Mouse (Mus musculus) forebrain, embryonic 15.5 days (tissue): ENCODE measurements around the gene Astn2. TPM values are rescaled to one million over a fixed set of nuclear protein-coding genes. Genes with fewer than 3 reads are reported as not detected.

Source experiments
- ATAC-seq: fragments of 200-750 bp; cut with Nextera tagmentation; replicated peaks from 2 replicates; pipeline ENCODE4 v1.8.0; 2017; ENCODE audit warnings: mild to moderate bottlenecking, moderate TSS enrichment, moderate library complexity
- H3K27ac ChIP-seq: fragments of 300-500 bp; sonication (generic); replicated peaks from 2 replicates; pipeline ENCODE4 v1.5.1; 2015; ENCODE audit warnings: mild to moderate bottlenecking, inconsistent platforms
- H3K27me3 ChIP-seq: fragments of 300-500 bp; sonication (generic); 2 replicates; pipeline ENCODE4 v1.6.1; 2015; ENCODE audit warnings: inconsistent platforms
- H3K36me3 ChIP-seq: fragments of 300-500 bp; sonication (generic); 2 replicates; pipeline ENCODE4 v1.6.1; 2015; ENCODE audit warnings: mild to moderate bottlenecking, inconsistent platforms
- H3K4me1 ChIP-seq: fragments of 300-500 bp; sonication (generic); 2 replicates; pipeline ENCODE4 v1.6.1; 2015; ENCODE audit warnings: inconsistent platforms
- H3K4me2 ChIP-seq: fragments of 300-500 bp; sonication (generic); replicated peaks from 2 replicates; pipeline ENCODE4 v1.6.1; 2015; ENCODE audit warnings: mild to moderate bottlenecking, inconsistent platforms
- H3K4me3 ChIP-seq: fragments of 300-500 bp; sonication (generic); 2 replicates; pipeline ENCODE4 v1.5.1; 2015; ENCODE audit warnings: mild to moderate bottlenecking, inconsistent platforms
- H3K9ac ChIP-seq: fragments of 300-500 bp; sonication (generic); replicated peaks from 2 replicates; pipeline ENCODE4 v1.6.1; 2015; ENCODE audit warnings: mild to moderate bottlenecking, inconsistent platforms
- H3K9me3 ChIP-seq: fragments of 300-500 bp; sonication (generic); 2 replicates; pipeline ENCODE4 v1.6.1; 2016; ENCODE audit warnings: inconsistent platforms
- WGBS: fragments of 180-500 bp; shearing (Covaris S2); methylation state at CpG from one replicate; pipeline ENCODE4 v1.1.7; 2015; ENCODE audit warnings: mixed read lengths; 5-methylcytosine and 5-hydroxymethylcytosine counted together
- polyA plus RNA-seq: library from polyadenylated mRNA; unstranded; fragments of >200 nt; fragmentation: Nextera tagmentation; extraction: Ambion mirVana; gene quantifications from 2 replicates; pipeline ENCODE4 v1.2.1, GENCODE M21; 2015

Astn2 gene
- polyA plus RNA-seq, 1 experiment from 2014 or later, result 1.4 TPM

DNA sequence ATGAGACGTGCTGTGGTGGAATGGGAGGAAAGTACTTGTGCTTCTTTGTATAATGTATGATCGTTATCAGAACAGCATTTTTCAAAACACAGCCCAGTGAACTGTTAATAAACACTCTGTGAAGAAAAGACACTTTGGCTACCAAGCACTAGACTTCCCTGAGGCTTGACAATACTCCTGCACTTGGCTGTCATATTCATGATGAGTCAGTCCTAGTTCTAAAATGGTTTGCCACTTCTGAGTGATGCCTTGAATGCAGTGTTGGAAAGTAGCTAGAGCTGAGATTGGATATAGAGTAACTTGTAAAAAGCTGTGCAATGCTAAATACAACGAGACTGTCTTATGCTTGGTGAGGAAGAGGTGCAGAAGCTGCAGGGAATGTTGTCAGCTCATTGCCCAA, 518.5 kb downstream of the Astn2 start:
- H3K4me3 ChIP-seq, result no peak overlapping the region

DNA sequence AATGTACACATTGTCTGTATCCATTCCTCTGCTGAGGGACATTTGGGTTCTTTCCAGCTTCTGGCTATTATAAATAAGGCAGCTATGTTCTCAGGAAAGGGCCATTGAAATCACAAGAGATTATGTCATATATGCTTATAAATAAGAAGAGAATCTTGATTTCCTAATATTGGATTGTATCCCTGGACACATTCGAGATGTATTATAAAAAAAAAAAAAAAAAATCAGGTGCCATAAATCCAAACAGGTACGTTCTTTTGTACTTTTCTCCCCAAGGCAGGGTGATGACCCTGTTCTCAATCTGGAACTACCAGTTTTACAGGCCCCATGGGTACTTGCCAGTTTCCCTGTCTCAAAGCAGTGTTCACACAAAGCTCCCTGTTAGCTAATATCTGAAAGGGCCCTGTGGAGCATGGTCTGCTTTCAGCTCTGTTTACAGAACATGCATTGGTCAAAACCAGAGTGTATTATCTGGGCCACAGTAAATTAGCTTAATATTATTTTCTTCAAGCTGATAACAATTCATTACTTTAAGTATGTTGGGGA, 530.1 kb downstream of the Astn2 start:
- Histone ChIP-seq H3K27me3 (no peaks in the 10 kb centered on the region), H3K9me3 (no peaks in the 10 kb centered on the region), H3K9ac (no peak overlapping the region), H3K36me3 (no peaks in the 10 kb centered on the region), H3K4me1 (no peaks in the 10 kb centered on the region), H3K4me3 (no peak overlapping the region), H3K27ac (no peak overlapping the region), H3K4me2 (no peak overlapping the region)
- ATAC-seq, result no peak
- 85% methylated on average over 2 of the region's 2 CpGs for WGBS

More for the DNA sequence above, 518.5 kb downstream of the Astn2 start:
- no peak overlapping the region for H3K4me2 ChIP-seq
- ATAC-seq, result no peak
- H3K9me3 ChIP-seq, result no peaks in the 10 kb centered on the region
- H3K27ac ChIP-seq, result no peak overlapping the region
- H3K36me3 ChIP-seq, result no peaks in the 10 kb centered on the region
- H3K9ac ChIP-seq, result no peak overlapping the region
- H3K27me3 ChIP-seq, result no peaks in the 10 kb centered on the region
- H3K4me1 ChIP-seq, result peaks cover 10% of the 10 kb centered on the region
- 53% methylated on average over 3 of the region's 3 CpGs for WGBS

DNA sequence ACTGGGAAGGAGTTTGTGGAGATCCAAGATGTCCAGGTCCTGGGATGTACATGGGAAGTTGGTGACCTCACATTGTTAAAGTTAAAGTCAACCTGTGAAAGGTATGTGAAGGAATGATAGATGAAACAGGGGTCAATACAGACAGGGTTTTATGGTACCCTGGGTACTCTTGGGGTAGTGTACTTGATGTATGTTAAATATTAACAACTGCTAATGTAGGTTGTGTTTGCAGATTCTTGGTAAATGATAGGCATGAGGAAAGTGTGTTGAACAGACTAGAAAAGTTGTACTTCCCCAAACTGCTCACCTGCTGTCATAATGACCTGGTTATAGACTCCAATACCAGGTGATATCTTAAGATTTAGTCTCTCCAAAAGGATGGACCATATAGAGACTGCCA, 539.9 kb downstream of the Astn2 start:
- H3K4me1 ChIP-seq, result no peaks in the 10 kb centered on the region
- no peak overlapping the region for H3K9ac ChIP-seq
- H3K36me3 ChIP-seq, result no peaks in the 10 kb centered on the region
- H3K4me3 ChIP-seq, result no peak overlapping the region
- ATAC-seq, result no peak
- H3K4me2 ChIP-seq, result no peak overlapping the region
- no peaks in the 10 kb centered on the region for H3K27me3 ChIP-seq
- H3K9me3 ChIP-seq, result no peaks in the 10 kb centered on the region
- H3K27ac ChIP-seq, result no peak overlapping the region

- WGBS, result 79% methylated on average over 2 of the region's 2 CpGs
- Histone ChIP-seq H3K9ac (no peak overlapping the region), H3K9me3 (no peaks in the 10 kb centered on the region), H3K4me3 (no peak overlapping the region), H3K27me3 (no peaks in the 10 kb centered on the region), H3K36me3 (no peaks in the 10 kb centered on the region), H3K4me1 (peaks cover 20% of the 10 kb centered on the region), H3K27ac (no peak overlapping the region), H3K4me2 (no peak overlapping the region)
- ATAC-seq, result no peak
These were observed 561.2 kb downstream of the Astn2 start for GRCm38 (mm10) chr4:65843191-65843590.

DNA sequence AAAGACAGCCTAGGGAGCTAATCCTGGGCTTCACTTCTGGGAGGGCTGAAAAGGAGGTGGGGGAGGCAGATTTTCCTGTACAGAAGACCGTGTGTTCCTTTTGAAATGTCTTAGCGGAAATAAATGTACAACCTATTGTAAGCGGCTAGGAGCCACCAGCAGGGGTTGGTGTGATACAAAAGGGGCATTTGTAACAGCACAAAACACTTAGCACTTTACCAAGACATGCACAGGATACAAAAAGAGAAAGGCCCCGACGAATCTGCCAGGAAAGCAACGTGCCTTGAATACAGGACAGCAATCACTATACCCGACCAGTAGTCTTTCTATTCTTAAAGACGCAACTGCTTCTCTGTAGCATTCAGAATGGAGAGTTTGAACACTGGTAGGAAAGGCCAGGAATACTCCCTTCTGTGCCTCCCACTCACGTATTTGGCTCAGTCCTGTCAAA, 564.8 kb downstream of the Astn2 start:
- H3K9ac ChIP-seq, result no peak overlapping the region
- peaks cover 21% of the 10 kb centered on the region for H3K4me1 ChIP-seq
- H3K27me3 ChIP-seq, result no peaks in the 10 kb centered on the region
- H3K4me3 ChIP-seq, result no peak overlapping the region
- H3K27ac ChIP-seq, result 0 out of 2 replicates have a peak overlapping the region, but pooled peaks have one; percentile 2
- no peak overlapping the region for H3K4me2 ChIP-seq
- no peaks in the 10 kb centered on the region for H3K36me3 ChIP-seq
- 3% methylated on average over 9 of the region's 9 CpGs for WGBS
- peak; percentile 92 for ATAC-seq
- no peaks in the 10 kb centered on the region for H3K9me3 ChIP-seq

DNA sequence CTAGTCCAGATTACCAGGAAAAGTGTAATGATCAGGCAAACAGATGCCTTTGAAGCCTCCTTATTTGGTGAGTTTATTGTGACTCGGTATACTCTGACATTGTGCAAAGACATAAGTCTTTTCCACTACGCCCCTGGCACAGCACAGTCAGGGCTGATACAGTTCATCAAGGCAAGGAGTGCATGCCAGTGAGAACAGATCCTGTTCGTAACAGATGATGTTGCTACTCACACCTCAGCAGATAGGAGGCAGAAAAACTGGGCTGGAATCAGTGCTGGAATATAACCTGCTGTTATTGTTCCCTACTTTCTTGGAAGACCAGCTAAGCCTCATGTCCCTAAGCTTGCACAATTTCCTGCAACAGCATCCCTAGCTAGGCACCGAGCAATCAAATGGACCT, 565.6 kb downstream of the Astn2 start:
- Histone ChIP-seq H3K4me2 (no peak overlapping the region), H3K9ac (no peak overlapping the region), H3K36me3 (no peaks in the 10 kb centered on the region), H3K27me3 (no peaks in the 10 kb centered on the region), H3K4me1 (peaks cover 21% of the 10 kb centered on the region), H3K27ac (0 out of 2 replicates have a peak overlapping the region, but pooled peaks have one; percentile 2), H3K9me3 (no peaks in the 10 kb centered on the region), H3K4me3 (no peak overlapping the region)
- ATAC-seq, result peak; percentile 71
- WGBS, result 24% methylated on average over 4 of the region's 4 CpGs

DNA sequence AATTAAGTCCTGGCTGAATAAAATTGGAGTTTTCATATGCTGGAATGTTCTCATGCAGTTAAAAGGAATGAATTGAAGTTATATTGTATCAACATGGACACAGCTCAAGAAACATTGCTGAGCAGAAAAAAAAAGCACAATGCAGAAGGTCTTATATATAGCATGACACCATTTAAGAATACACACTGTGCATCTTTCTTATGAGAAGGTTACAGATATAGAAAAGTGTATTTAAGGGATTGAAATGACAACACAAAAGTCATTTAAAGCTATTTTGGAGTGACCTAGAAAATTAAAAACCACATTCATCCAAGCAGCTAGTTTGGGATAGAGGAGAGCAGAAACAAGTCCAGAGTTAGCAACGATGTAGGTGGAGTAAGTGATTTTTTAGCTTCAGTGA, 571.4 kb downstream of the Astn2 start:
- ATAC-seq, result no peak
- Histone ChIP-seq H3K4me3 (no peak overlapping the region), H3K27me3 (no peaks in the 10 kb centered on the region), H3K9ac (no peak overlapping the region), H3K27ac (no peak overlapping the region), H3K36me3 (no peaks in the 10 kb centered on the region), H3K4me2 (no peak overlapping the region), H3K4me1 (no peaks in the 10 kb centered on the region), H3K9me3 (no peaks in the 10 kb centered on the region)
- WGBS, result 77% methylated on average over 1 of the region's 1 CpGs

GRCm38 (mm10) chr4:65831872-65832271, 572.5 kb downstream of the Astn2 start:
- no peaks in the 10 kb centered on the region for H3K27me3 ChIP-seq
- no peak overlapping the region for H3K27ac ChIP-seq
- no peak overlapping the region for H3K9ac ChIP-seq
- no peak for ATAC-seq
- H3K4me2 ChIP-seq, result no peak overlapping the region
- 92% methylated on average over 3 of the region's 3 CpGs for WGBS
- no peak overlapping the region for H3K4me3 ChIP-seq
- H3K9me3 ChIP-seq, result no peaks in the 10 kb centered on the region
- H3K4me1 ChIP-seq, result no peaks in the 10 kb centered on the region
- no peaks in the 10 kb centered on the region for H3K36me3 ChIP-seq

DNA sequence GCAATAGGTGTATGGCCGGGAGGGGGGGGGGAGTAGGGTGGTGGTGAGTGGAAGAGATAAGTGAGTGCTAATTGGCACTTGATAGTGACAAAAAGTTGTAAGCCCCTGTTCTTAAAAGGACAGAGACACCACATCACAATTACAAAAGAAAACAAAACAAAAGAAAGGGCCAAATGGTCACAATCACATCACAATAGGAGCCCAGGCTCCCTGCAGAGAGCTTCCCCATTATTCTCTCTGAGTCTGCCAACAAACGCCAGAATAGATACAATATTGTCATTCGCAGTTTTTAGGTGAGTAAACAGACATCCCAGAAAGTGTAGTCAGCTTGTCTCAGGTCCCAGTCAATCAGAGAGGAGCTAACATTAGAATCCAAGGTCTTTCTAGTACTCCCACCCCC, 573.9 kb downstream of the Astn2 start:
- Histone ChIP-seq H3K36me3 (no peaks in the 10 kb centered on the region), H3K27ac (no peak overlapping the region), H3K4me1 (no peaks in the 10 kb centered on the region), H3K27me3 (no peaks in the 10 kb centered on the region), H3K4me3 (no peak overlapping the region), H3K4me2 (no peak overlapping the region), H3K9me3 (no peaks in the 10 kb centered on the region), H3K9ac (no peak overlapping the region)
- no peak for ATAC-seq
- 1% methylated on average over 3 of the region's 3 CpGs for WGBS

- no peak overlapping the region for H3K9ac ChIP-seq
- peaks cover 13% of the 10 kb centered on the region for H3K4me1 ChIP-seq
- H3K36me3 ChIP-seq, result no peaks in the 10 kb centered on the region
- 82% methylated on average over 2 of the region's 2 CpGs for WGBS
- H3K27ac ChIP-seq, result no peak overlapping the region
- no peak for ATAC-seq
- no peaks in the 10 kb centered on the region for H3K9me3 ChIP-seq
- no peak overlapping the region for H3K4me2 ChIP-seq
- no peak overlapping the region for H3K4me3 ChIP-seq
- no peaks in the 10 kb centered on the region for H3K27me3 ChIP-seq
These were observed 583.3 kb downstream of the Astn2 start for GRCm38 (mm10) chr4:65821070-65821469.

- Histone ChIP-seq H3K4me2 (no peak overlapping the region), H3K9ac (no peak overlapping the region), H3K9me3 (no peaks in the 10 kb centered on the region), H3K4me1 (peaks cover 13% of the 10 kb centered on the region), H3K27ac (no peak overlapping the region), H3K27me3 (no peaks in the 10 kb centered on the region), H3K4me3 (no peak overlapping the region), H3K36me3 (no peaks in the 10 kb centered on the region)
- 39% methylated on average over 2 of the region's 2 CpGs for WGBS
- peak; percentile 68; the same call in 1 of the 2 replicates for ATAC-seq
These were observed 584.2 kb downstream of the Astn2 start for GRCm38 (mm10) chr4:65820236-65820635.

GRCm38 (mm10) chr4:65819835-65820234, 584.6 kb downstream of the Astn2 start:
- no peaks in the 10 kb centered on the region for H3K27me3 ChIP-seq
- no peak overlapping the region for H3K4me3 ChIP-seq
- H3K4me2 ChIP-seq, result no peak overlapping the region
- no peaks in the 10 kb centered on the region for H3K9me3 ChIP-seq
- H3K27ac ChIP-seq, result no peak overlapping the region
- H3K36me3 ChIP-seq, result no peaks in the 10 kb centered on the region
- ATAC-seq, result peak; percentile 57; the same call in 1 of the 2 replicates
- no peak overlapping the region for H3K9ac ChIP-seq
- WGBS, result 54% methylated on average over 3 of the region's 3 CpGs
- H3K4me1 ChIP-seq, result peaks cover 13% of the 10 kb centered on the region

- H3K9me3 ChIP-seq, result no peaks in the 10 kb centered on the region
- no peak overlapping the region for H3K9ac ChIP-seq
- H3K27ac ChIP-seq, result no peak overlapping the region
- 67% methylated on average over 2 of the region's 2 CpGs for WGBS
- H3K36me3 ChIP-seq, result no peaks in the 10 kb centered on the region
- H3K4me1 ChIP-seq, result no peaks in the 10 kb centered on the region
- H3K4me3 ChIP-seq, result no peak overlapping the region
- H3K27me3 ChIP-seq, result no peaks in the 10 kb centered on the region
- ATAC-seq, result 0 out of 2 replicates have a peak, but pooled peaks have one; percentile 55
- H3K4me2 ChIP-seq, result no peak overlapping the region
These were observed 590.3 kb downstream of the Astn2 start for GRCm38 (mm10) chr4:65814176-65814535.
